Mouse (Mus musculus): ENCODE results near the gene Stag1.

GRCm38 (mm10) chr9:100926629-100927028 is 329.0 kb downstream of the Stag1 start:
- TF ChIP-seq CTCF (IDR thresholded peaks at IDR 0.05; ENCODE audit: insufficient read depth, low read depth, low read length): no peak
- no peak for TF ChIP-seq POLR2A (IDR thresholded peaks at IDR 0.05; ENCODE audit: insufficient read depth, low read depth, low read length)

All from olfactory bulb, adult 2 months (tissue).